Mouse (Mus musculus) lung, postnatal 36 days (tissue): ENCODE measurements around the gene Usp1.

Source experiments
- DNase-seq: peaks from one replicate; pipeline ENCODE4 v3.0.0; 2022; ENCODE audit warnings: mixed read lengths

Usp1 gene

DNA sequence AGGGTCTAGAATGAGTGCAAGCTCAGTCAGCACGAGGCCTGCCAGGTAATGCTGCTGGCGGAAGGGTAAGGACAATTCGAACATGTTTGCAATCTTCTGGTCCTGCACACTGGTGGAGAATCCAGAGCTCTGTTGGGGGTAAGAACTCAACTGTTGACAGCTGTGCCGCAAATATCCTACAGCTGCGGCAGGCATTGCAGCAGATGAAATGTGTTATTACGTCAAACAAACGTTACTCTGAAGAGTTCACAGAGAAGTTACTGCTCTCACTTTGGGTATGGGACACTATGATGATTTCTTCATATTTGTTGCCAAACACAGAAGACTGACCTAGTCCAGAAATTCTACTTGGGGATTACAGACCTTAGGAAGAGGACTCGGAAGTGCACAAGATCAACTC, 61.1 kb downstream of the Usp1 start:
- no peak for DNase-seq
